Mouse (Mus musculus) macrophage (primary cell): Measurements from ENCODE around the gene Serf2. TPM values are rescaled to one million over a fixed set of nuclear protein-coding genes. Genes with fewer than 3 reads are reported as not detected.
"Not testable (repeated sequence)": the region's sequence is repeated elsewhere in the genome, so short reads cannot be mapped to it uniquely, and the experiment has no call there.

ENCODE experiments used
- H3K27ac ChIP-seq: fragments of 350-480 bp; formaldehyde crosslinking; 2 replicates; pipeline ENCODE4 v1.9.0; 2021
- H3K36me3 ChIP-seq: fragments of 350-480 bp; formaldehyde crosslinking; 2 replicates; pipeline ENCODE4 v1.9.0; 2021; ENCODE audit errors: inconsistent target
- H3K4me3 ChIP-seq: fragments of 350-480 bp; formaldehyde crosslinking; 2 replicates; pipeline ENCODE4 v1.9.0; 2021; ENCODE audit errors: inconsistent target
- H3K79me2 ChIP-seq: fragments of 350-480 bp; formaldehyde crosslinking; 2 replicates; pipeline ENCODE4 v1.9.0; 2021; ENCODE audit errors: inconsistent target
- WGBS: methylation state at CpG from one replicate; pipeline ENCODE4 v1.1.7; 2026; ENCODE audit warnings: inconsistent platforms; ENCODE audit not compliant: missing documents; 5-methylcytosine and 5-hydroxymethylcytosine counted together
- polyA plus RNA-seq: library from polyadenylated mRNA; stranded (reverse); fragments of 250-400 nt; gene quantifications from 3 replicates; pipeline ENCODE4 v1.2.4, GENCODE M21; 2018; ENCODE audit warnings: inconsistent platforms

Serf2 gene
- polyA plus RNA-seq, 1 experiment from 2014 or later, result 394 TPM

DNA sequence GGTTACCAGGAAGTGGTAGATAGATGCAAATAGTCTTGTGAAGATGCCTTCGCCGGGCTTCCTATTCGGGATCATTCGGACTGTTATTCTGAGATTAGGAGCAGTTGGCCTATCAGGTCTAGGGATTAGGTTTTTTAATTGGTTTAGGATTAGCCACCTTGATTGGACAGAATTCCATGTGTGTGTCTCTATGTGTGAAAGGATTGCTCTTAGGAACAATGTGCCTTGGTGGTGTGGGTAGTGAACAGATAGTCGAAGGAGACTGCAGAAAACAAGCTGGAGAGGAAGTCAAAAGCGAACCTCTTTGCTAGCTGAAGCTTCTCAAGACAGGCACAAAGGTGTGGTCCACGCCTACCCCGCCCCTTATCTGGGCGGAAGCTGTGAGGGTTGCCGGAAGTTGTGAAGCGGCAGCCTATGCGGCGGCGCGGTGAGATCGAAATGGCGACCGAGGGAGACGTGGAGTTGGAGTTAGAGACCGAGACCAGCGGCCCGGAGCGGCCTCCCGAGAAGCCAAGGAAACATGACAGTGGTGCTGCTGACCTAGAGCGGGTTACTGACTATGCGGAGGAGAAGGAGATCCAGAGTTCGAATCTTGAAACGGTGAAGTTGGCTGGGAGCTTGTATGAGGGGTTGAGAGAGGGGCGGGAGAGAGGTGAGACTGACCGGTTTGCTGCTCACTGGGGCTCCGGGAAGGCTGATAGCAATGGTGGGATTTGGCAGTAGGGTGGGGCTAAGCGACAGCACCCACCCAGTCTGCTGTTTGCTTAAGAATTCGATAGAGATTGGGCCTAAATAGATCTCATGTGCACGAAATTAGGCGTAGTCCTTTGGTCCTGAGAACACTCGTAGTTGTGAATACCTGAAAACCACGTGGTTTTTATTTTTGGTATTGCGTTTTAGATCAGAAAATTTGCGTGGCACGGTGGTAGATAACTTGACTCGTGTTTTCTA lies 8.0 kb downstream of the Serf2 start, which contains the start of gene Serinc4:
Gene Serinc4 (minus strand): TSS at position 90 of the 951 bp plus-strand sequence.
- peaks cover 33% of the 10 kb centered on the region for H3K79me2 ChIP-seq
- H3K27ac ChIP-seq, result peak within 1 kb of the TSS; percentile 59
- peak within 1 kb of the TSS; percentile 92 for H3K4me3 ChIP-seq
- WGBS, result 3% methylated on average over 41 of the region's 41 CpGs
- H3K36me3 ChIP-seq, result peaks cover 20% of the 10 kb centered on the region; the same call in 1 of the 2 replicates

DNA sequence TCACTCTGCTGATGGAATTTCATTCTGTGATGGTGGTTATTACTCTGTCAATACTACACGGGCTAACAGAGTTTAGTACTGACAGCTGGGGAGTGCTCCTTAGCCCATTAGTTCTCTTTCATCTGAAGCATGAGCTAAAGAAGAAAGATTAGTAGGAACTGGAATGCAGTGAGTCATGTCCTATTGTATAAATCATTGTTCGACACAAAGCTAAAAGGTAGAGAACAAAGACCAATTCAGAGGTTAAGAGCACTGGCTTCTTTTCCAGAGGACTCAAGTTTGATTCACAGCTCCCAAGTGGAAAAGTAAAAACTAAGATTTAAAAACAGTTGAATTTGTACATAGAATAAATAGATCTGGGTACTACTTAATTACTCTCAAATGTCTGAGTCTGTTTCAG lies 11.1 kb downstream of the Serf2 start:
- Histone ChIP-seq H3K36me3 (peaks cover 6% of the 10 kb centered on the region; the same call in 1 of the 2 replicates), H3K27ac (no peak overlapping the region), H3K79me2 (peaks cover 10% of the 10 kb centered on the region; the same call in 1 of the 2 replicates), H3K4me3 (no peak overlapping the region)
- 83% methylated on average over 1 of the region's 2 CpGs for WGBS

- H3K79me2 ChIP-seq, result peaks cover 32% of the 10 kb centered on the region
- WGBS, result no CpG with 5 or more reads among the region's 6 CpGs
- H3K4me3 ChIP-seq, H3K27ac ChIP-seq, H3K36me3 ChIP-seq: not testable (repeated sequence)
These were observed 20.0 kb downstream of the Serf2 start for GRCm38 (mm10) chr2:121468982-121469381.

- H3K4me3 ChIP-seq, result peak overlapping the region; percentile 75; the same call in 1 of the 2 replicates
- H3K36me3 ChIP-seq, H3K27ac ChIP-seq: not testable (repeated sequence)
- 100% methylated on average over 2 of the region's 3 CpGs for WGBS
- H3K79me2 ChIP-seq, result peaks cover 32% of the 10 kb centered on the region
These were observed 23.8 kb downstream of the Serf2 start for GRCm38 (mm10) chr2:121472783-121473182.

- peak within 1 kb of the TSS; percentile 75 for H3K4me3 ChIP-seq
- H3K79me2 ChIP-seq, result peaks cover 32% of the 10 kb centered on the region
- H3K27ac ChIP-seq, result peak within 1 kb of the TSS; percentile 54
- H3K36me3 ChIP-seq, result not testable (repeated sequence)
- 6% methylated on average over 23 of the region's 41 CpGs for WGBS
These were observed 24.5 kb downstream of the Serf2 start, which contains the start of gene Mfap1b for GRCm38 (mm10) chr2:121473301-121474179. TSS of gene Mfap1b (minus strand) at chr2:121474067.

DNA sequence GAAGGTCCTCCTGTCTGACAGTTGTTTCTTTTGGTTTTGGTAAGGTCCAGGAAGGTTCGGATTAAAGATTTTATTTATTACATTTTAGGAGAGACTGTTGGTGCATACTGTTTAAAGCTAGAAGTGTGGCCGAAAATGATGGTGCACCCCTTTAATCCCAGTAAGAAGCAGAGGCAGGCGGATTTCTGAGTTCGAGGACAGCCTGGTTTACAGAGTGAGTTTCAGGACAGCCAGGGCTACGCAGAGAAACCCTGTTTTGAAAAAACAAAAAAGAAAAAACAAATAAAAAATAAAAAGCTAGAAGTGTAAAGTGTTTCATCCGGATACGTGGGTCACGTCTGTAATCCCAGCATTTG lies 25.2 kb downstream of the Serf2 start:
- H3K79me2 ChIP-seq, result peaks cover 32% of the 10 kb centered on the region
- no peaks in the 10 kb centered on the region for H3K36me3 ChIP-seq
- WGBS, result 32% methylated on average over 8 of the region's 8 CpGs
- peak overlapping the region; percentile 75 for H3K4me3 ChIP-seq
- peak overlapping the region; percentile 54 for H3K27ac ChIP-seq

DNA sequence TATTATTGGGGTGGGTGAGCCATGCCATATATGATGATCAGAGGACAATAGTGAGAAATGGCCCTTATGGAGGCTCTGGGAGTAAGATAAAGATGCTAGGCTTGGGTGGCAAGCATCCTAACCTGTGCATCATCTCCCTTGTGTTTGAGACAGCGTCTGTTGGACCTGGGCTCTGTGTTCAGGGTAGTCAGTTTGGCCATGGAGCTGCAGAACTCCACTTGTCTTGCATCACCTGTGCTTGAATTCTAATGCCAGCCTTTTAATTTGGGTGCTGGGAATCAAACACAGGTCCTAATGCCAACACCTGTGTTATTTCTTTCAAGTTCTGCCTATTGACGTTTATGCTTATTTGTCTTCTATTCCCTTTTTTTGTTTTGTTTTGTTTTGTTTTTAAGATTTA lies 26.3 kb downstream of the Serf2 start:
- H3K36me3 ChIP-seq, H3K4me3 ChIP-seq, H3K27ac ChIP-seq: not testable (repeated sequence)
- H3K79me2 ChIP-seq, result peaks cover 32% of the 10 kb centered on the region
- 100% methylated on average over 2 of the region's 2 CpGs for WGBS

- Histone ChIP-seq H3K36me3 (no peaks in the 10 kb centered on the region), H3K27ac (no peak overlapping the region), H3K79me2 (peaks cover 11% of the 10 kb centered on the region), H3K4me3 (no peak overlapping the region)
- 93% methylated on average over 3 of the region's 3 CpGs for WGBS
These were observed 28.7 kb downstream of the Serf2 start for GRCm38 (mm10) chr2:121477491-121478266.

GRCm38 (mm10) chr2:121480498-121480897 lies 31.5 kb downstream of the Serf2 start:
- no peak overlapping the region for H3K27ac ChIP-seq
- no peaks in the 10 kb centered on the region for H3K36me3 ChIP-seq
- WGBS, result 58% methylated on average over 2 of the region's 3 CpGs
- no peak overlapping the region for H3K4me3 ChIP-seq
- no peaks in the 10 kb centered on the region for H3K79me2 ChIP-seq

- not testable (repeated sequence) for H3K79me2 ChIP-seq, H3K36me3 ChIP-seq, H3K4me3 ChIP-seq, H3K27ac ChIP-seq
- 89% methylated on average over 13 of the region's 13 CpGs for WGBS
These were observed 31.9 kb downstream of the Serf2 start for GRCm38 (mm10) chr2:121480916-121481315.

- no peak overlapping the region for H3K4me3 ChIP-seq
- H3K27ac ChIP-seq, result no peak overlapping the region
- no peaks in the 10 kb centered on the region for H3K36me3 ChIP-seq
- H3K79me2 ChIP-seq, result no peaks in the 10 kb centered on the region
- 96% methylated on average over 8 of the region's 8 CpGs for WGBS
These were observed 34.6 kb downstream of the Serf2 start for GRCm38 (mm10) chr2:121483576-121483975.

DNA sequence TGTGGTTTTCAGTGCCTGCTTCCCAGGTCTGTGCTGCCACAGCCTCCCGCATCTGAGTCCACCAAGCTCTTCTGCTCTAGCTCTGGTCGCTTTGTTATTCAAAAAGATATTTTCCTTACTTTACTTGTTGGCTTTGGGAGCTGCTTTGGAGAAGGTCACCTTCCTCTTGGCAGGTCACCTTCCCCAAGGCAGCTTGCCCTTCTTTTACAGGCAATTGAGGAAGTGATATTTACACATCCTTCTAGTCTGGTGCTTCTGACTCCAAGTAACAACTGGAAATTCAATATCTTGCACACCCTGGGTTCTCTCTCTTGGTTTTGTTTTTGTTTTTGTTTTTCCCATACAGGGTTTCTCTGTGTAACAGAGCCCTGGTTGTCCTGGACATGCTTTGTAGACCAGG lies 35.4 kb downstream of the Serf2 start:
- H3K4me3 ChIP-seq, H3K79me2 ChIP-seq, H3K27ac ChIP-seq, H3K36me3 ChIP-seq: not testable (repeated sequence)
- WGBS, result no CpG with 5 or more reads among the region's 2 CpGs

DNA sequence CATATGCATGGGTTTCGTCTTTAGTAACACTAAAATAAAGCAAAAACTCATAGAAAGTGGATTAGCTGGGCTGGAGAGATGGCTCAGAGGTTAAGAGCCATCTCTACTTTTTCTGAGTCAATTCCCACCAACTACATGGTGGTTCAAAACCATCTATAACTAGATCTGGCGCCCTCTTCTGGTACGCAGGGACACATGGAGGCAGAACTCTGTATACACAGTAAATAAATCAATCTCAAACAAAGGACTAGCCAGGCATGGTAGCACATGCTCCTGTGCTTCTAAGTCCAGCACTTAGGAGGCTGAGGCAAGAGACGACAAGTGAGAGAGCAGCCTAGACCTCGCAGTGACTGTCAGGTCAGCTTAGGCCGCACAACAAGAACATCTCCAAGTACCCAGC lies 52.6 kb downstream of the Serf2 start:
- not testable (repeated sequence) for H3K27ac ChIP-seq, H3K4me3 ChIP-seq, H3K36me3 ChIP-seq
- peaks cover 30% of the 10 kb centered on the region for H3K79me2 ChIP-seq
- WGBS, result no CpG with 5 or more reads among the region's 6 CpGs
